Mouse (Mus musculus) left cerebral cortex, postnatal 10 days (tissue): ENCODE data around the gene Pmp22. TPM values are rescaled to one million over a fixed set of nuclear protein-coding genes. Genes with fewer than 3 reads are reported as not detected.

Experiments used
- DNase-seq, 2 experiments: peaks; one replicate each; pipeline ENCODE4 v3.0.0; 2021 to 2022; ENCODE audit warnings: low spot score in 2 of 2, mixed read lengths in 1 of 2; ENCODE audit errors: extremely low spot score in 1 of 2
- intact Hi-C: fragments of 180-260 bp; cut with DNase I; formaldehyde crosslinking; loops from one replicate; pipeline ENCODE4 v1.15.1; 2025
- total RNA-seq, 2 experiments: library from RNA; stranded (reverse); gene quantifications; 2 replicates each; pipeline ENCODE4 v1.2.3; 2021

Gene Pmp22
- total RNA-seq, 2 experiments from 2014 or later: 18.2 to 21.3 TPM

- no peak for DNase-seq
- intact Hi-C loops: no loop called here
These were observed 14.0 kb downstream of the Pmp22 start for GRCm38 (mm10) chr11:63142816-63143215.

DNA sequence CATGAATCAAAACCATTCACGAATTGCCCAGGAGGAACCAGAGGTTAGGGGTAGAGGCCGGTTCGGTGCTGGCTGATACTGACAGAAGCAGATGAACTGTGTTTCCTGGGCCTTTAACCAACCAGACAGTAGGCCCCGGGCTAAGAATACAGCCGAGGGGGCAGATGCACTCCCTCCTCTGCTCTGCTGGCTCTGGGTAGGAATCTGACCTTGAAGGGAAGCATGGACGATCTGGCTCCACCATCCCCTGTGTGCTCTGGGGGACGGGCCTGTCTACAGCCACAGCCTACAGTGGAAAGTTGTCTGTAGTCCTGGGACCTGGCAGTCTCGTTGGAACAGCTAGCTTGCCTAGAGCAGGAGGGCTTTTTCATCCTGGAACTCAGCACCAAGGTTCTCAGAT lies 14.7 kb downstream of the Pmp22 start:
- intact Hi-C loops: no loop called here
- DNase-seq: no peak

GRCm38 (mm10) chr11:63146601-63147000 lies 17.8 kb downstream of the Pmp22 start:
- intact Hi-C loops: no loop called here
- DNase-seq: no peak

DNA sequence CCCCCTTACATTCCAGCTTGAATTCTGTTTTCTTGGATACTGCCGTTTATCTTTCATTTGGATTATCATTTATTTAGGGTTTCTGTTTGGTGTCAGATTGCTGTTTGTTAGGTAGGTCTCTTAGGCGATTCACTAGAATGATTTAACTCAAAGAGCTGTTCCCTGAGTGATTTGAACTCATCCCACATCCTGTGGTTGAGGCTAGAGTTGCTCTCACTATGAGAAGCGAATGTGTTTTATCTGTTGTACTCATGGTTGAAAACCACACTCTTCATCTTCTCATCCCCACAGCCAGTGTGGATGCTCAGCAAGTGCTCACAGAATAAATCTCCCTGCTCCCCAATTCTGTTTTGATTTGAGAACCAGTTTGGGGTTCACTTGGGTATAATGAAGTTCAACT lies 19.5 kb downstream of the Pmp22 start:
- intact Hi-C loops: no loop called here
- no peak for DNase-seq

- no peak for DNase-seq
- intact Hi-C loops: no loop called here
These were observed 23.1 kb downstream of the Pmp22 start for GRCm38 (mm10) chr11:63151857-63152256.

GRCm38 (mm10) chr11:63157117-63157516 lies 28.3 kb downstream of the Pmp22 start:
- DNase-seq: no peak
- intact Hi-C loops: no loop called here

GRCm38 (mm10) chr11:63160926-63161325 lies 32.1 kb downstream of the Pmp22 start:
- DNase-seq: no peak
- intact Hi-C loops: no loop called here

GRCm38 (mm10) chr11:63162806-63163205 lies 34.0 kb downstream of the Pmp22 start:
- intact Hi-C loops: no loop called here
- no peak for DNase-seq

DNA sequence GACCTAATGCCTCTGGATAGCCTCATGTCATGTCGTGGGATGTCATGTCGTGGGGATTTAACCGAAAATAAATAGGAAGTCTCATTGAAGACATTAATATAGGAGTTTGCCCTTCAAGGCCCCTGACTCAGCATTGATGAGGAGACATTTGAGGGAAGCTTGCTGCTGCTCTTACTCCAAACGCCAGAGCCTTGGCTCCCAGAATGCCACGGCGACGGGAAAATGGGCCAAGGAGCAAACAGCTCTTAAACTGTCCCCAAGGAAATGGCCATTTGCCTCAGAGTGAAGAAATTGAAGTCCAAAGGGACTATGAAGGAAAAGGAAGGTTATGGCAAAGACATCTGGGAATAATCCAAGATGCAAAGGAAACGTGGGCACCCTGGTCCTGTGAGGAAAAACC lies 34.8 kb downstream of the Pmp22 start:
- no peak for DNase-seq
- intact Hi-C loops: no loop called here

- no peak for DNase-seq
- intact Hi-C loops: no loop called here
These were observed 35.4 kb downstream of the Pmp22 start for GRCm38 (mm10) chr11:63163986-63164682.

DNA sequence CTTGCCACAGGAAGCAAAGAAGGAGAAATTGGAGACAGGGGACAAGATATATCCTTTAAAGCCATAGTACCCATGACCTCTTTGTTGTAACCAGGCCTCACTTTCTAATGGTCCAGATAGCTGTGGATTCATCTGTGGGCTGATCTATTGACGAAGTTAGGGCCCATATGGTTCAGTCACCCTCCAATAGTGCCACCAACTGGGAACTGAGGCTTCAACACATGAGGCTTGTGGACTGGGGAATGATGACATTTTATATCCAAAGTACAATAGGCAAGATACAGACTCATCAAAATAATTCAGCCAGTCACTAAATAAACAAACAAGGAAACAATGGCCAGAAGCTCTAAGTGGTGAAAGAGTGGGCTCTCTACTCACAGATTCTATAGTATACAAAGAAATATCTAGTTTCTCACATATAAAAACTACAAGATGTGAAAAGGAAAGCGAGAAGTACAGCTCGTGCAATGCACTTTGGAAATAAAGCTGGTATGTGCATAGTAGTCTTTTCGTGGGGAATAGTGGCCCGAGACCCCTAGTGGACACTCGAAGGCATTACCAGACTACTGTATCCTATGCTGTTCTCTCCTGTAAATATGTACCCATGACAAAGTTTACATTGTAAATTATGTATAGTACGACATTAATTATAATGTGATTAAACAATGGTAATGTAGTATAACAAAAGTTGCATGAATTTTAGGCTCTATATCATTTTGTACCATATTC lies 36.1 kb downstream of the Pmp22 start:
- intact Hi-C loops: no loop called here
- no peak for DNase-seq

DNA sequence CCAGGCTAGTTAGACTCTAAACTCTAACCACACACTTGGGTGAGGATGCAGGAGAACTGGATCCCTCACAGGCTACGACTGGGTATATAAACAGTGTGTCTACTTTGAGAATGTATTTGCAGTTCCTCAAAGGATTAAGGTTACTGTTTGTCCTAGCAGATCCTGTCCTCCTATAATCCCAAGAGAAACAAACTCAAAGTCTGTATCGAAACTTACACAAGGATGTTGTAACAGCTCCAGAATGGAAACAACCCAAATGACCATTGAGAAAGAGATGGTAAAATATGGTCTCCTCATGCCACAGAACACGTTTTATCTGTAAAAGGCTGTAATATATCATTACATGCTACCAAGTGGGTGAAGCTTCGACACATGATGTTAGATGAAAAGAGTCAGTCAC lies 39.0 kb downstream of the Pmp22 start:
- DNase-seq: no peak
- intact Hi-C loops: no loop called here

- intact Hi-C loops: no loop called here
- no peak for DNase-seq
These were observed 39.9 kb downstream of the Pmp22 start for GRCm38 (mm10) chr11:63168551-63169258.

DNA sequence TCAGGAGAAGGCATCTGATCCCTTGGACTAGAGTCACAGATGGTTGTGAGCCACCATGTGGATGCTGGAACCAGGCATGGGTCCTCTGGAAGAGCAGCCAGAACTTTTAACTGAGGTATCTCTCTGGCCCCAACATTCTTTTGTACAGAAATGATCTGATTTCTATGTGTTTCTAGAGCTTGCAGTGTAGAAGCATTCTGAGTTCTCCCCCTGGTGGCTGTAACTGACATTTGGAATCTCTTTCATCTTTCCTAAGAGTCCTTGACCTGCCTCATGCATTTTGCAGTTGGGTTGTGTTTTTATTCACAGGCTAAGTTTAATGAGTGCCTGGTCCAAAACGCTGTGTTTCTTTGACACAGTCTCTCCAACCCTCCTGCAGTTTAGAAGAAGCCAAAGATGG lies 43.2 kb downstream of the Pmp22 start:
- peak; percentile 26 to 33 for DNase-seq
- intact Hi-C loops: loop anchor here (5.0 kb wide), 1 partner anchor 415 kb away; no protein-coding TSS in a partner anchor

DNA sequence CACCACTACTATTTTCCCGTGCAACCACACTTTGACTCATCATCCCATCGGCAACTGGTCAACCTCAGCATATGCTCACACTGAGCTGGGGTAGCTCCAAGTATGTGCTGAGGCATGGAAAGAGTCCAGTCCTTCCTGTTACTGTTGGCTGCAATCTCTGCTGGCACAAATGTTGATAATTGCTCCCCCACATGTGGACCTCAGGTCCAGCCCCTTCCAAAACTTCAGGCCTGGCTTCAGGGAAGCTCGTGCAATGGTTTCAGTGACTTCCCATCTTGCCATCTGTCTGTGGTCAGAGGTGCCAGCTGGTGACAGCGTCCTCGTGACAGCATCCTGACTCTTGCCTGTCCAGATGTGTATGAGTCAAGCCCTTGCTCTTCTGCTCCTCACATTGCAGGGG lies 44.8 kb downstream of the Pmp22 start:
- intact Hi-C loops: loop anchor here (5.0 kb wide), 1 partner anchor 416 kb away; no protein-coding TSS in a partner anchor
- peak in 1 of 2 experiments; percentile 21 for DNase-seq

DNA sequence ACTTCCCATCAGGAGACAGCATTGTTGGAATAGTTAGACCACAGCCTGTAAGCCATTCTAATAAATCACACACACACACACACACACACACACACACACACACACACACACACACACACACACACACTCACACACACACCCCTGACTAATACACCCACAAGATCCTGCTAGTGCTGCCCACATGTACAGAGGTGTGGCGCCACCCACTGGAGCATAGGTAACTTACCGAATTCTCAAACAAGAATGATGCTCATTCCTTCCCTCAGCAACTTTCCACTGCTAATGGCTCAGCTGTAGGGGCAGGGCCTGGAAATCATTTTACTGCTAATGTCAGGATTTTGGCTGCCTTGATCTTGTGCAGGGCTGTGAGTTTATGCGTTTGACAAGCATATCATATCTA lies 46.5 kb downstream of the Pmp22 start:
- no peak for DNase-seq

GRCm38 (mm10) chr11:63176416-63176815 lies 47.6 kb downstream of the Pmp22 start:
- peak in 1 of 2 experiments; percentile 7 for DNase-seq
- intact Hi-C loops: no loop called here

More for the DNA sequence above, 46.5 kb downstream of the Pmp22 start:
- intact Hi-C loops: no loop called here

- no peak for DNase-seq
- intact Hi-C loops: no loop called here
These were observed 51.7 kb downstream of the Pmp22 start for GRCm38 (mm10) chr11:63180262-63181101.

DNA sequence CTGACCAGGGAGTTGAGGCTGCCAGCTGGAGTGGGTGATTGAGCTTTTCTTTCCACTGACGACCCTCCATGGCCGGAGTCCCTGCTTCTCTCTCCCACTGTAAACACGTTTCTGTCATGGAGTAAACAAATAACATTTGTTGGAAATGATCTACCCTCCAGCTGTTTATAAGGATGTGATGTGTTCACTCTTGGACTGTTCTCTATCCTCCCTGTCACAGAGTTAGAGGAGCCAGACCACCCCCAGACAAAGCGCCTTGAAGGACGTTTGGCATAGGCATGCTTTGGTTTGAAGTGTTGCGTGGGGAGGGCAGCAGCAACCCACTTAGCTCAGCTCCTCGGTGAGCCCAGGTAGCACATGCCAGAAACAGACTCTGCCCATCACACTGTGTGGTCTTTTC lies 60.0 kb downstream of the Pmp22 start:
- no peak for DNase-seq
- intact Hi-C loops: no loop called here
